Mouse (Mus musculus) spleen, adult 2 months (tissue): ENCODE data around the gene Syne3.

Experiments
- CTCF ChIP-seq: fragments of 200-500 bp; IDR thresholded peaks from 2 replicates; pipeline ENCODE4 v1.5.1; 2011; ENCODE audit warnings: mild to moderate bottlenecking, inconsistent platforms; ENCODE audit not compliant: insufficient read depth, insufficient read length, insufficient replicate concordance; ENCODE audit errors: extremely low read depth
- POLR2A ChIP-seq: fragments of 200-500 bp; IDR thresholded peaks from 2 replicates; pipeline ENCODE4 v1.6.1; 2011; ENCODE audit warnings: low read depth, low read length, inconsistent platforms

GRCm38 (mm10) chr12:104924546-104924945 is 85.1 kb downstream of the Syne3 start:
- TF ChIP-seq CTCF (no peak), POLR2A (no peak)
